Mouse (Mus musculus): ENCODE data around the gene Clstn1. TPM values are rescaled to one million over a fixed set of nuclear protein-coding genes. Genes with fewer than 3 reads are reported as not detected.

Gene Clstn1
- polyA plus RNA-seq, 1 experiment from 2014 or later: 57.4 TPM

Other genes with a start within 250 kb of the Clstn1 start
- 59.8 and 65.6 TPM in 2 replicates for gene Ube4b, start 159.7 kb upstream of the Clstn1 start, polyA plus RNA-seq (2016; fragmentation: Nextera tagmentation; extraction: Ambion mirVana)
- not detected in 2 replicates for gene Rbp7, start 131.5 kb upstream of the Clstn1 start, polyA plus RNA-seq (2016; fragmentation: Nextera tagmentation; extraction: Ambion mirVana)
- 0.44 TPM in 1 of 2 replicates, not detected in the other for gene Tmem274, start 109.1 kb upstream of the Clstn1 start, polyA plus RNA-seq (2016; fragmentation: Nextera tagmentation; extraction: Ambion mirVana)
- 17.0 TPM in 2 replicates for gene Nmnat1, start 101.3 kb upstream of the Clstn1 start, polyA plus RNA-seq (2016; fragmentation: Nextera tagmentation; extraction: Ambion mirVana)
- gene Lzic, start 101.2 kb upstream of the Clstn1 start, polyA plus RNA-seq (2016; fragmentation: Nextera tagmentation; extraction: Ambion mirVana): 49.0 and 50.9 TPM in 2 replicates
- 62.7 and 68.2 TPM in 2 replicates for gene Ctnnbip1, start 68.2 kb upstream of the Clstn1 start, polyA plus RNA-seq (2016; fragmentation: Nextera tagmentation; extraction: Ambion mirVana)
- gene Pik3cd, start 116.1 kb downstream of the Clstn1 start, polyA plus RNA-seq (2016; fragmentation: Nextera tagmentation; extraction: Ambion mirVana): 10.4 and 17.2 TPM in 2 replicates
- 40.8 and 44.4 TPM in 2 replicates for gene Tmem201, start 151.6 kb downstream of the Clstn1 start, polyA plus RNA-seq (2016; fragmentation: Nextera tagmentation; extraction: Ambion mirVana)
- 19.1 and 20.3 TPM in 2 replicates for gene Slc25a33, start 187.8 kb downstream of the Clstn1 start, polyA plus RNA-seq (2016; fragmentation: Nextera tagmentation; extraction: Ambion mirVana)

All from hindbrain, embryonic 10.5 days (tissue).